Mouse (Mus musculus): Measurements from ENCODE around the gene Sox5. TPM values are rescaled to one million over a fixed set of nuclear protein-coding genes. Genes with fewer than 3 reads are reported as not detected.

Gene Sox5
- polyA plus RNA-seq, 1 experiment from 2014 or later, result 34.6 TPM

DNA sequence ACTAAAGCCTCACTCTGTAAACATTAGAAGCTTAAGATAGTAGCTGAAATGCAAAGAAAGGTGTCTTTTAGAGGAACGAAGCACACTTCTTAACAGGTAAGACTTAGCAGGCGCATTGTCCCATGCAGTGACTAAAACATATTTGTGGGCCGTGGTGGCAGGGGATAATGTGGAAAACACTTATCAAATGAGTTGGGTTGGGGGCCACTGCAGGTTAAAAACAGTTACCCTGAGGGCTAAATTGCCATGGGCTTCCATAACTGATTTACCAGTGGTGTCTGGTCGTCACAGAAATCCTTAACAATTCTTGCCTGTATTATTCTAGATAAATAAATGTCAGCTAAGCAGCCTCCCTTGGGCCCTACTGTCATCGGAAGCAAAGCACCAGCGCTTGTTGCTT lies 401.1 kb downstream of the Sox5 start:
- no peak for ATAC-seq (ENCODE audit: low read depth)
- H3K4me1 ChIP-seq (ENCODE audit: control insufficient read depth, insufficient read depth, low read length), result no peaks in the 10 kb centered on the region
- no peak overlapping the region for H3K4me3 ChIP-seq (ENCODE audit: low read depth, low read length)
- H3K9ac ChIP-seq (replicated peaks; ENCODE audit: low read depth, low read length), result no peak overlapping the region
- no peak overlapping the region for H3K27ac ChIP-seq (ENCODE audit: low read depth, low read length)
- WGBS, result 73% methylated on average over 6 of the region's 6 CpGs
- no peaks in the 10 kb centered on the region for H3K36me3 ChIP-seq (ENCODE audit: control insufficient read depth, insufficient read depth, low read length)
- no peak overlapping the region for H3K4me2 ChIP-seq (ENCODE audit: low read depth, low read length)
- H3K9me3 ChIP-seq (ENCODE audit: control insufficient read depth, low read length), result no peaks in the 10 kb centered on the region
- H3K27me3 ChIP-seq (ENCODE audit: control insufficient read depth, insufficient read depth, low read length), result no peaks in the 10 kb centered on the region

DNA sequence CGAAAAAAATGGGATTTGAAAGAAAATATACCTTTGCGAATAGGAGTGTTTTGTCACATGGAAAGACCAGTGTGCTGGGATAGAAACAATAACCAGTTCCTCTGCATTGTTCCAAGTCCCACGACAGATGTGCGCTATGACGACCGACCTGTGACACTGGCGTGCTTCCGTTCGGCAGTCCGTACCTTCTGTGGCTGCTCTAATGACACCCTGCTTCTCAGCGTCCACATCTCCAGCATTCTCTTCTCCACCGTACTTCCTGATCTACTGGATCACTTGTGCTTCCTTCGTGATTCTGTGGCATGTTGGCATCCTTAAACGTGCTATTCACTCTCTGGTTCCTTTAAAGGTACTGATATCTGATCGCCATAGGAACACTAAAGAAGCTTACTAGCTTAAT lies 401.6 kb downstream of the Sox5 start:
- Histone ChIP-seq H3K4me1 (ENCODE audit: control insufficient read depth, insufficient read depth, low read length) (no peaks in the 10 kb centered on the region), H3K27me3 (ENCODE audit: control insufficient read depth, insufficient read depth, low read length) (no peaks in the 10 kb centered on the region), H3K4me3 (ENCODE audit: low read depth, low read length) (no peak overlapping the region), H3K9ac (replicated peaks; ENCODE audit: low read depth, low read length) (no peak overlapping the region), H3K4me2 (ENCODE audit: low read depth, low read length) (no peak overlapping the region), H3K9me3 (ENCODE audit: control insufficient read depth, low read length) (no peaks in the 10 kb centered on the region), H3K36me3 (ENCODE audit: control insufficient read depth, insufficient read depth, low read length) (no peaks in the 10 kb centered on the region), H3K27ac (ENCODE audit: low read depth, low read length) (no peak overlapping the region)
- 81% methylated on average over 15 of the region's 15 CpGs for WGBS
- no peak for ATAC-seq (ENCODE audit: low read depth)

- no peaks in the 10 kb centered on the region for H3K4me1 ChIP-seq (ENCODE audit: control insufficient read depth, insufficient read depth, low read length)
- ATAC-seq (ENCODE audit: low read depth), result no peak
- H3K27ac ChIP-seq (ENCODE audit: low read depth, low read length), result no peak overlapping the region
- H3K4me3 ChIP-seq (ENCODE audit: low read depth, low read length), result no peak overlapping the region
- no peak overlapping the region for H3K9ac ChIP-seq (replicated peaks; ENCODE audit: low read depth, low read length)
- no peaks in the 10 kb centered on the region for H3K9me3 ChIP-seq (ENCODE audit: control insufficient read depth, low read length)
- no peaks in the 10 kb centered on the region for H3K27me3 ChIP-seq (ENCODE audit: control insufficient read depth, insufficient read depth, low read length)
- no peaks in the 10 kb centered on the region for H3K36me3 ChIP-seq (ENCODE audit: control insufficient read depth, insufficient read depth, low read length)
- WGBS, result 94% methylated on average over 11 of the region's 11 CpGs
- no peak overlapping the region for H3K4me2 ChIP-seq (ENCODE audit: low read depth, low read length)
Measured at GRCm38 (mm10) chr6:144374810-144375209, 407.0 kb downstream of the Sox5 start.

GRCm38 (mm10) chr6:144370699-144371098 lies 411.1 kb downstream of the Sox5 start:
- no peak overlapping the region for H3K9ac ChIP-seq (replicated peaks; ENCODE audit: low read depth, low read length)
- no peaks in the 10 kb centered on the region for H3K9me3 ChIP-seq (ENCODE audit: control insufficient read depth, low read length)
- no peaks in the 10 kb centered on the region for H3K36me3 ChIP-seq (ENCODE audit: control insufficient read depth, insufficient read depth, low read length)
- H3K27ac ChIP-seq (ENCODE audit: low read depth, low read length), result no peak overlapping the region
- no peak overlapping the region for H3K4me3 ChIP-seq (ENCODE audit: low read depth, low read length)
- 38% methylated on average over 10 of the region's 10 CpGs for WGBS
- no peaks in the 10 kb centered on the region for H3K27me3 ChIP-seq (ENCODE audit: control insufficient read depth, insufficient read depth, low read length)
- H3K4me2 ChIP-seq (ENCODE audit: low read depth, low read length), result no peak overlapping the region
- no peak for ATAC-seq (ENCODE audit: low read depth)
- H3K4me1 ChIP-seq (ENCODE audit: control insufficient read depth, insufficient read depth, low read length), result no peaks in the 10 kb centered on the region

- Histone ChIP-seq H3K9ac (replicated peaks; ENCODE audit: low read depth, low read length) (no peak overlapping the region), H3K4me3 (ENCODE audit: low read depth, low read length) (no peak overlapping the region), H3K27ac (ENCODE audit: low read depth, low read length) (no peak overlapping the region), H3K9me3 (ENCODE audit: control insufficient read depth, low read length) (no peaks in the 10 kb centered on the region), H3K27me3 (ENCODE audit: control insufficient read depth, insufficient read depth, low read length) (no peaks in the 10 kb centered on the region; the same call in 1 of the 2 replicates), H3K4me1 (ENCODE audit: control insufficient read depth, insufficient read depth, low read length) (no peaks in the 10 kb centered on the region), H3K36me3 (ENCODE audit: control insufficient read depth, insufficient read depth, low read length) (no peaks in the 10 kb centered on the region), H3K4me2 (ENCODE audit: low read depth, low read length) (no peak overlapping the region)
- ATAC-seq (ENCODE audit: low read depth), result peak; percentile 91
- WGBS, result 38% methylated on average over 11 of the region's 11 CpGs
Measured at GRCm38 (mm10) chr6:144367626-144368077, 414.1 kb downstream of the Sox5 start.

DNA sequence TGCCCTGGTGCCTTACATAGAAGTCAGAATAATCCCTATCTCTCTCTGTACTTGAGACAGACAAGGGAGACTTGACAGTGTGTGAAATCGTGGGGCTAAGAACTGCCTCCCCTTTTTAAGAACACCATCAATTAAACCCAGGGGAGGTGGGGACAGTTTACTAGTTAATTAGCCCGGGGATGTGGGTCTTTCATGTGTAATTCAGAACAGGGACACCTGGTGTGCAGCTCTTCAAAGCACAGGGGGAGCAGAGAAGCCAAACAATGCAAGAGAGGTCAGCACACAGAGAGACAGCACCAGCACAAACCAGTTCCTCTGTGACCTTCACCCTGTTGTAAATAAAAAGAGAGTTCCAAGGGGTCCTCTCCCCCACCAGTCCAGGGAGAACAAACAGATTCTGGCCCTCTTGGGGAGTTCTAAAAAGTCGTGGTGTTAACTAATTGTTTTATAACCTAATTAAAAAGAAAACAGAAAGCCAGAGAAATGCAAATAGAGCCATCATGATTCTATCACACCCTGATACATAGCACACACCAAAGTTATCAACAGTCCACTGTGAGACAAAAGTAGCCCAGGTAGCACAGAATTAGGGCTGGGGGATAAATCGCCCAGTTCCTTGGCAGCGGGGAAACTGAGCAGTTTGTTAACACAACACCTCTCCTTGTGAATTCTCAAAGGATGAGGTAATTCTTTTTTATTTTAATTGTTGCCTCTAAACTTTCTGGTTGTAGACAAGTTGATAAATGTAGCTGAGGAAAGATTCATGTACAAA lies 420.3 kb downstream of the Sox5 start:
- 5% methylated on average over 5 of the region's 5 CpGs for WGBS

GRCm38 (mm10) chr6:144357081-144357480 lies 424.7 kb downstream of the Sox5 start:
- Histone ChIP-seq H3K4me3 (ENCODE audit: low read depth, low read length) (no peak overlapping the region), H3K9me3 (ENCODE audit: control insufficient read depth, low read length) (no peaks in the 10 kb centered on the region), H3K4me1 (ENCODE audit: control insufficient read depth, insufficient read depth, low read length) (peaks cover 2% of the 10 kb centered on the region; the same call in 1 of the 2 replicates), H3K4me2 (ENCODE audit: low read depth, low read length) (no peak overlapping the region), H3K27ac (ENCODE audit: low read depth, low read length) (no peak overlapping the region), H3K9ac (replicated peaks; ENCODE audit: low read depth, low read length) (no peak overlapping the region), H3K27me3 (ENCODE audit: control insufficient read depth, insufficient read depth, low read length) (0 out of 2 replicates have a peak, but pooled peaks cover 2% of the 10 kb centered on the region), H3K36me3 (ENCODE audit: control insufficient read depth, insufficient read depth, low read length) (no peaks in the 10 kb centered on the region)
- no peak for ATAC-seq (ENCODE audit: low read depth)
- 81% methylated on average over 4 of the region's 4 CpGs for WGBS

More for the DNA sequence above, 420.3 kb downstream of the Sox5 start:
- Histone ChIP-seq H3K9me3 (ENCODE audit: control insufficient read depth, low read length) (no peaks in the 10 kb centered on the region), H3K4me2 (ENCODE audit: low read depth, low read length) (no peak overlapping the region), H3K27me3 (ENCODE audit: control insufficient read depth, insufficient read depth, low read length) (peaks cover under 1% of the 10 kb centered on the region; the same call in 1 of the 2 replicates), H3K4me3 (ENCODE audit: low read depth, low read length) (no peak overlapping the region), H3K36me3 (ENCODE audit: control insufficient read depth, insufficient read depth, low read length) (no peaks in the 10 kb centered on the region), H3K9ac (replicated peaks; ENCODE audit: low read depth, low read length) (no peak overlapping the region), H3K27ac (ENCODE audit: low read depth, low read length) (no peak overlapping the region), H3K4me1 (ENCODE audit: control insufficient read depth, insufficient read depth, low read length) (peaks cover 2% of the 10 kb centered on the region; the same call in 1 of the 2 replicates)
- 0 out of 2 replicates have a peak, but pooled peaks have one; percentile 14 for ATAC-seq (ENCODE audit: low read depth)

- H3K36me3 ChIP-seq (ENCODE audit: control insufficient read depth, insufficient read depth, low read length), result no peaks in the 10 kb centered on the region
- H3K27me3 ChIP-seq (ENCODE audit: control insufficient read depth, insufficient read depth, low read length), result no peaks in the 10 kb centered on the region
- ATAC-seq (ENCODE audit: low read depth), result no peak
- no peak overlapping the region for H3K27ac ChIP-seq (ENCODE audit: low read depth, low read length)
- no peaks in the 10 kb centered on the region for H3K4me1 ChIP-seq (ENCODE audit: control insufficient read depth, insufficient read depth, low read length)
- no peak overlapping the region for H3K9ac ChIP-seq (replicated peaks; ENCODE audit: low read depth, low read length)
- no peak overlapping the region for H3K4me2 ChIP-seq (ENCODE audit: low read depth, low read length)
- H3K4me3 ChIP-seq (ENCODE audit: low read depth, low read length), result no peak overlapping the region
- 92% methylated on average over 6 of the region's 6 CpGs for WGBS
- H3K9me3 ChIP-seq (ENCODE audit: control insufficient read depth, low read length), result no peaks in the 10 kb centered on the region
Measured at GRCm38 (mm10) chr6:144351049-144351448, 430.7 kb downstream of the Sox5 start.

GRCm38 (mm10) chr6:144343338-144343737 lies 438.4 kb downstream of the Sox5 start:
- H3K4me2 ChIP-seq (ENCODE audit: low read depth, low read length), result no peak overlapping the region
- H3K36me3 ChIP-seq (ENCODE audit: control insufficient read depth, insufficient read depth, low read length), result no peaks in the 10 kb centered on the region
- no peaks in the 10 kb centered on the region for H3K4me1 ChIP-seq (ENCODE audit: control insufficient read depth, insufficient read depth, low read length)
- WGBS, result 62% methylated on average over 11 of the region's 11 CpGs
- H3K9me3 ChIP-seq (ENCODE audit: control insufficient read depth, low read length), result no peaks in the 10 kb centered on the region
- no peak overlapping the region for H3K9ac ChIP-seq (replicated peaks; ENCODE audit: low read depth, low read length)
- no peak overlapping the region for H3K4me3 ChIP-seq (ENCODE audit: low read depth, low read length)
- ATAC-seq (ENCODE audit: low read depth), result no peak
- no peaks in the 10 kb centered on the region for H3K27me3 ChIP-seq (ENCODE audit: control insufficient read depth, insufficient read depth, low read length)
- H3K27ac ChIP-seq (ENCODE audit: low read depth, low read length), result no peak overlapping the region
